Mouse (Mus musculus) bone marrow, adult 2 months (tissue): Measurements from ENCODE around the gene Lamtor3.

ENCODE experiments used
- CTCF ChIP-seq: fragments of 200-500 bp; IDR thresholded peaks from 2 replicates; pipeline ENCODE4 v1.5.1; 2011; ENCODE audit warnings: low read length, control low read depth; ENCODE audit not compliant: control insufficient read depth, insufficient read depth
- POLR2A ChIP-seq: fragments of 200-500 bp; IDR thresholded peaks from 2 replicates; pipeline ENCODE4 v1.6.1; 2011; ENCODE audit warnings: low read depth, mild to moderate bottlenecking, control low read depth, low read length, borderline replicate concordance; ENCODE audit not compliant: control insufficient read depth

DNA sequence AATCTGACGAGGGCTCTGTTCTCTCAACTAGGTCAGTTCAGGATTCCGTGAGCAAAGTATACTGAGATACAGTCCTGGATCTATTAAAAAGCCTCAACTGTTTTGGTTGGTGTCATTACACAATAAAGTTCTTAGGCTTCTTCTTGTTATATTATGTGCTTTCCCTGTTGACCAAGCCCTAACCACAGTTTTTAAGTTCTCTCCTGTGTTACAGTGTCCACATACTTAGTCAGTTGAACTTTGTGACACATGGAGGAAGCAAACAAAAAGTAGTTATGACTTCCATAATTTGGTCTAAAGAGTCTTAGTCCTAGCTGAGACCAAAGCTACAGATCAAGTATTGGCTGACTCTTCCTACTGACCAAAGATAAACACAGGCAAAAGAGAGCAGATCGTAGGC is 28.5 kb downstream of the Lamtor3 start:
- TF ChIP-seq CTCF (no peak), POLR2A (no peak)
